Mouse (Mus musculus): ENCODE measurements around the gene Cyb5b. TPM values are rescaled to one million over a fixed set of nuclear protein-coding genes. Genes with fewer than 3 reads are reported as not detected.

Cyb5b gene
- polyA plus RNA-seq, 1 experiment from 2014 or later = 165 TPM

DNA sequence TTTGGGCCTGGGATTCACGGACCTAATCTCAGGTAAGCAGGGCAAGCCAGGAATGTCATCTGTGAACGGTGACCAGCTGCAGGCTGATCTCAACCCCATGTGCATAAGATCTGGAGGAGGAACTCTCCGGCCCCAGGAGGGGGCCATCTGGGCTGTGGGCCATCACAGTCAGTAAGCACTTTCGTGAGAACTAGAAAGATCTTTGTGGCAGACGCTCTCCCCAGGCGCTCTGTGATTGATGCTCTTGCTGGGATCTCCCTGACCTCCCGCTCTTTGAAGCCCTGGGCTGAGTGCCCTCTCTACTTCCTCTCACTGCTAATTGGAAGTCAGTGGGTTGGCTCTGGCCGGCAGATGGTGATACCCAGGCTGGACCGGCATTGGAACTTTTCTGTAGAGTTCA, 75.7 kb downstream of the Cyb5b start:
- 32% methylated on average over 9 of the region's 9 CpGs for WGBS
- no peaks in the 10 kb centered on the region for H3K27me3 ChIP-seq (ENCODE audit: control insufficient read depth, insufficient read depth, low read length)
- H3K9me3 ChIP-seq (ENCODE audit: control insufficient read depth, low read length) = no peaks in the 10 kb centered on the region
- DNase-seq (ENCODE audit: low spot score) (peak; percentile 46), ATAC-seq (ENCODE audit: low FRiP score) (no peak)
- no peak overlapping the region for H3K4me3 ChIP-seq (ENCODE audit: low read depth, low read length)
- no peaks in the 10 kb centered on the region for H3K36me3 ChIP-seq (ENCODE audit: control insufficient read depth, insufficient read depth, low read length)
- no peak overlapping the region for H3K9ac ChIP-seq (ENCODE audit: low read depth, low read length)
- no peaks in the 10 kb centered on the region for H3K4me1 ChIP-seq (replicated peaks; ENCODE audit: control insufficient read depth, insufficient read depth, low read length)
- no peak overlapping the region for H3K4me2 ChIP-seq (replicated peaks; ENCODE audit: low read depth, low read length)
- H3K27ac ChIP-seq (ENCODE audit: low read depth, low read length) = no peak overlapping the region

DNA sequence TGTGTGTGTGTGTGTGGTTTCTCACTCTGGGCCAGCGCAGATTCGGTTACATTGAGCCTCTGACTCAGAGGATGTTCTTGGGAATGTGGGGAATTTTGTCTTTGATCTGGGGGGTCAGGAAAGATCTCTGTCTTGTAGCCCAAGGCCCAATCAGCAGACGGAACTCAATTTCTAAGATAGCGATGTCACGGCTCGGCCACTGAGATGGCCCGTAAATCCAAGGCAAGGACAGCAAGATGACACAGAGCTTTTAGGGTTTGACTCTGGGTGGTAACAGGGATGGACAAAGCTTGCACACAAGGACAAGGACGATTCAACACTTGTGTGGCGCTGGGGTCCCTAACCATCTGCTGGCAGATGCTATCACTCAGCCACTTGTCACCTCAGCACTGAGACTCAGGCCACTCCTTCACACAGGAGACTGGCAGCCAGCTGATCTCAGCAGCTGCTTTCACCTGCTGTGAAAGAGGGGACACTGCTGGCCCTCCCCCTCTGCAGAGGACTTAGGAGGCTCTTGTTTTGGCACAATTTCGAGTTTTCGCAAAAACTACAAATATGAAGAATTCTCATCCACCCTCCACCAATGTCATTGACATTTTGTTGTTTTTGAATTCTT, 76.7 kb downstream of the Cyb5b start:
- no peak for ATAC-seq (ENCODE audit: low FRiP score)
- Histone ChIP-seq H3K4me3 (ENCODE audit: low read depth, low read length) (no peak overlapping the region), H3K27me3 (ENCODE audit: control insufficient read depth, insufficient read depth, low read length) (no peaks in the 10 kb centered on the region), H3K9ac (ENCODE audit: low read depth, low read length) (no peak overlapping the region), H3K4me2 (replicated peaks; ENCODE audit: low read depth, low read length) (no peak overlapping the region), H3K9me3 (ENCODE audit: control insufficient read depth, low read length) (no peaks in the 10 kb centered on the region), H3K36me3 (ENCODE audit: control insufficient read depth, insufficient read depth, low read length) (no peaks in the 10 kb centered on the region), H3K27ac (ENCODE audit: low read depth, low read length) (no peak overlapping the region), H3K4me1 (replicated peaks; ENCODE audit: control insufficient read depth, insufficient read depth, low read length) (no peaks in the 10 kb centered on the region)
- no peak for DNase-seq (ENCODE audit: low spot score)
- 63% methylated on average over 11 of the region's 11 CpGs for WGBS

DNA sequence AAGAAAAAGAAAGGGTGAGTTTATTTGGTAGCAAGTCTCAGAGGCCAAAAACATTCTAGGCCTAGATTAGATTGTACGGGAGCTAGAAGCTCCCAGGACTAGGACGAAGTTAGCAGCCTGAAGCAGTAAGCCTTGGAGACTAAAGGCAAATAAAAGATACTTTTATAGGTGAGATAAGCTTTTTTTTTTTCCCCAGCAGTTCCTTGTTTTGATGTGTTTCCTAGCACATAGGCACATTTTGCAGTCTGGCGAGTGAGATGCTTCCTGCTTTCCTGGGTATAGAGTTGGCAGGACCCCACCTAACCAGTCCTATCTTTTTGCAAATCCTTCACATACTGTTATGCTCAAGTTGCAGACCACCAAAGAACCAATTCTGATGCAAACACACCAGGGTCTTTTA, 82.8 kb downstream of the Cyb5b start:
- Histone ChIP-seq H3K9me3 (ENCODE audit: control insufficient read depth, low read length) (no peaks in the 10 kb centered on the region), H3K27me3 (ENCODE audit: control insufficient read depth, insufficient read depth, low read length) (no peaks in the 10 kb centered on the region), H3K4me1 (replicated peaks; ENCODE audit: control insufficient read depth, insufficient read depth, low read length) (no peaks in the 10 kb centered on the region), H3K27ac (ENCODE audit: low read depth, low read length) (no peak overlapping the region), H3K4me3 (ENCODE audit: low read depth, low read length) (no peak overlapping the region), H3K4me2 (replicated peaks; ENCODE audit: low read depth, low read length) (no peak overlapping the region), H3K36me3 (ENCODE audit: control insufficient read depth, insufficient read depth, low read length) (no peaks in the 10 kb centered on the region), H3K9ac (ENCODE audit: low read depth, low read length) (no peak overlapping the region)
- 90% methylated on average over 3 of the region's 3 CpGs for WGBS
- DNase-seq (ENCODE audit: low spot score) (no peak), ATAC-seq (ENCODE audit: low FRiP score) (no peak)

DNA sequence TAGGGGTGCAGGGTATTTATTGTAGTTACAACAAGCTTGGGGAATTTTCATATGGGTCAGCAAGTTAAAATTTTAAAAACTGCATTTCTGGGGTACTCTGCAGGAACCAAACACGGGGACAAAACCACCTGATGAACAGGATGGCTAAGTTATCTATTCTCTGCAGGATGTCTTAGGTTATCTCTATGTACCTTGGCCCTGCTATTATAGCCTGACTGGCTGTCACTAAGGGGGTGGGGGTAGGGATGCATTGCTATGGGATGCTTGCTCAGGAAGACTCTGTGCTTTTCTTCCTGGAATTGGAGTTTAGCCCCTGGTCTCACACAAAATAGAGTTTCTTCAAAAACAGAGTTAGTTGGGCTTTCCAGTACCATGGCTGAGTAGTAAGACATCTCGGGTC, 83.3 kb downstream of the Cyb5b start:
- Histone ChIP-seq H3K9ac (ENCODE audit: low read depth, low read length) (no peak overlapping the region), H3K36me3 (ENCODE audit: control insufficient read depth, insufficient read depth, low read length) (no peaks in the 10 kb centered on the region), H3K4me3 (ENCODE audit: low read depth, low read length) (no peak overlapping the region), H3K4me1 (replicated peaks; ENCODE audit: control insufficient read depth, insufficient read depth, low read length) (no peaks in the 10 kb centered on the region), H3K27ac (ENCODE audit: low read depth, low read length) (no peak overlapping the region), H3K9me3 (ENCODE audit: control insufficient read depth, low read length) (no peaks in the 10 kb centered on the region), H3K27me3 (ENCODE audit: control insufficient read depth, insufficient read depth, low read length) (no peaks in the 10 kb centered on the region), H3K4me2 (replicated peaks; ENCODE audit: low read depth, low read length) (no peak overlapping the region)
- ATAC-seq (ENCODE audit: low FRiP score) (no peak), DNase-seq (ENCODE audit: low spot score) (no peak)
- 83% methylated on average over 2 of the region's 2 CpGs for WGBS

Other genes with a start within 250 kb of the Cyb5b start
- gene Sntb2, start 214.9 kb upstream of the Cyb5b start, polyA plus RNA-seq (2014; fragmentation: Nextera tagmentation; extraction: Ambion mirVana) = 7.5 and 9.9 TPM in 2 replicates
- 98.8 and 101 TPM in 2 replicates for gene Vps4a, start 119.4 kb upstream of the Cyb5b start, polyA plus RNA-seq (2014; fragmentation: Nextera tagmentation; extraction: Ambion mirVana)
- gene Pdf, start 102.0 kb upstream of the Cyb5b start, polyA plus RNA-seq (2014; fragmentation: Nextera tagmentation; extraction: Ambion mirVana) = 41.1 and 45.6 TPM in 2 replicates
- gene Cog8, start 94.0 kb upstream of the Cyb5b start, polyA plus RNA-seq (2014; fragmentation: Nextera tagmentation; extraction: Ambion mirVana) = 40.8 and 42.2 TPM in 2 replicates
- 97.2 and 98.6 TPM in 2 replicates for gene Nip7, start 93.8 kb upstream of the Cyb5b start, polyA plus RNA-seq (2014; fragmentation: Nextera tagmentation; extraction: Ambion mirVana)
- gene Tmed6, start 85.0 kb upstream of the Cyb5b start, polyA plus RNA-seq (2014; fragmentation: Nextera tagmentation; extraction: Ambion mirVana) = not detected in 2 replicates
- 16.1 and 18.8 TPM in 2 replicates for gene Terf2, start 54.1 kb upstream of the Cyb5b start, polyA plus RNA-seq (2014; fragmentation: Nextera tagmentation; extraction: Ambion mirVana)
- gene Nfat5, start 142.8 kb downstream of the Cyb5b start, polyA plus RNA-seq (2014; fragmentation: Nextera tagmentation; extraction: Ambion mirVana) = 10.1 and 14.7 TPM in 2 replicates